Comparison of ENCODE assay signal across 23 mouse cellular contexts in the genomic region with DNA sequence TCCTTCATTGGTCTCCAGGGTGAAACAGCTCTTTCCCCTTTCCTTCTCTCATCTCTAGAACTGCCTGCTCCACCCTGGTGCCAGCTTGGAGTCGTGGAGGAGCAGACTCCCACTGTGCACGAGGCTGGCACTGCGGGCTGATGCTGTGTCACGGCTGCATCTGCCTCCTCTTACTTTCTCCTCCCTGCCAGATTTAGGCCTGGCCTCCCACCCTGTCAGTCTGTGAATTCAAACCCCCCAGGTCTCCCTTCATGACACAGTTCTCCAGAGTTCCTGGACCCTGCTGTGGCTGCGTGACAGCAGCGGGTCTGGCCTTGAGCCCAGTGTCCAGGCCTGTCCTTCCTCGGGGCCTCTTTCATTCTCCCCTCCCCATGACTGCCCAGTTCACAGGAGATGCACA. TPM values are rescaled to one million over a fixed set of nuclear protein-coding genes. Genes with fewer than 3 reads are reported as not detected.
DNase-seq lines count a peak whose midpoint lies in the region; ATAC-seq lines count a peak whose summit lies in the region.
"Had no signal": no experiment of that assay in that cellular context is flagged by ENCODE, and none has a peak within 500 bp of the region (broad histone marks: within the 10 kb centered on the region; RNA-seq: fewer than 3 reads in every experiment).

No protein-coding gene starts in this region.

- H3K27ac ChIP-seq in limb, embryonic 15.5 days = no peak overlapping the region
- no peak overlapping the region for H3K27ac ChIP-seq in limb, embryonic 10.5 days
- H3K27ac ChIP-seq in heart, embryonic 10.5 days = no peak overlapping the region
- H3K27ac ChIP-seq: forebrain, embryonic 13.5 days; limb, embryonic 13.5 days had no signal

- H3K4me2 ChIP-seq in limb, embryonic 15.5 days = no peak overlapping the region
- H3K4me2 ChIP-seq: forebrain, embryonic 13.5 days; heart, embryonic 12.5 days; limb, embryonic 13.5 days; midbrain, embryonic 11.5 days had no signal

- intact Hi-C loops in left cerebral cortex, postnatal 4 days (cut with DNase I) = no loop called here

- no peaks in the 10 kb centered on the region for H3K9me3 ChIP-seq in limb, embryonic 15.5 days
- no peaks in the 10 kb centered on the region for H3K9me3 ChIP-seq in limb, embryonic 10.5 days (replicated peaks)
- H3K9me3 ChIP-seq in heart, embryonic 10.5 days = no peaks in the 10 kb centered on the region
- H3K9me3 ChIP-seq: forebrain, embryonic 13.5 days; heart, embryonic 12.5 days; limb, embryonic 13.5 days had no signal

- H3K4me3 ChIP-seq in limb, embryonic 15.5 days = no peak overlapping the region
- no peak overlapping the region for H3K4me3 ChIP-seq in limb, embryonic 10.5 days
- no peak overlapping the region for H3K4me3 ChIP-seq in heart, embryonic 10.5 days
- H3K4me3 ChIP-seq: forebrain, embryonic 13.5 days; heart, embryonic 12.5 days; limb, embryonic 13.5 days; myocyte had no signal

- 94% methylated on average over 7 of the region's 7 CpGs for WGBS in limb, embryonic 15.5 days
- 94% methylated on average over 7 of the region's 7 CpGs for WGBS in limb, embryonic 10.5 days
- 90% methylated on average over 7 of the region's 7 CpGs for WGBS in heart, embryonic 10.5 days

- ATAC-seq in limb, embryonic 15.5 days (ENCODE audit: insufficient number of reproducible peaks, low FRiP score, low TSS enrichment, low read depth) = peak; percentile 24; the same call in 1 of the 2 replicates
- ATAC-seq: forebrain, embryonic 13.5 days; intestine, embryonic 16.5 days; Patski had no signal

- no peaks in the 10 kb centered on the region for H3K4me1 ChIP-seq in limb, embryonic 15.5 days
- H3K4me1 ChIP-seq in limb, embryonic 10.5 days = no peaks in the 10 kb centered on the region
- H3K4me1 ChIP-seq in heart, embryonic 10.5 days = peaks cover 13% of the 10 kb centered on the region
- H3K4me1 ChIP-seq: forebrain, embryonic 13.5 days; limb, embryonic 13.5 days had no signal

- H3K36me3 ChIP-seq in limb, embryonic 15.5 days = peaks cover 96% of the 10 kb centered on the region
- H3K36me3 ChIP-seq in limb, embryonic 10.5 days = peaks cover 96% of the 10 kb centered on the region
- peaks cover 87% of the 10 kb centered on the region for H3K36me3 ChIP-seq in heart, embryonic 10.5 days

- H3K27me3 ChIP-seq in limb, embryonic 15.5 days = no peaks in the 10 kb centered on the region
- H3K27me3 ChIP-seq in limb, embryonic 10.5 days (ENCODE audit: low read depth, poor library complexity, severe bottlenecking) = no peaks in the 10 kb centered on the region
- H3K27me3 ChIP-seq in heart, embryonic 10.5 days (ENCODE audit: insufficient read depth, poor library complexity, severe bottlenecking) = no peaks in the 10 kb centered on the region
- H3K27me3 ChIP-seq: forebrain, embryonic 13.5 days; heart, embryonic 12.5 days; limb, embryonic 13.5 days; Patski had no signal

- peak; percentile 49 to 71 for DNase-seq in frontal cortex, adult 2 months (ENCODE audit: extremely low spot score in 1 of 2, low spot score in 1 of 2)
- no peak for DNase-seq in frontal cortex, postnatal 25 days (ENCODE audit: low spot score in 2 of 2)
- no peak for DNase-seq in limb, embryonic 10.5 days (ENCODE audit: low spot score)
- DNase-seq in cerebellum, adult 8-10 months = peak; percentile 57
- peak; percentile 62 for DNase-seq in left cerebral cortex, postnatal 4 days
- DNase-seq in ovary, adult 18-20 months (ENCODE audit: low spot score) = no peak
- no peak for DNase-seq in heart, embryonic 10.5 days (ENCODE audit: low spot score)
- DNase-seq: B cell, adult 2 months; embryo, embryonic 11 days; heart, postnatal 4 days; kidney, postnatal 14 days; lung, adult 18-20 months; lung, postnatal 4 days; right cerebral cortex, postnatal 4 days had no signal

- no peak overlapping the region for H3K9ac ChIP-seq in limb, embryonic 15.5 days
- H3K9ac ChIP-seq: forebrain, embryonic 13.5 days; heart, embryonic 12.5 days; limb, embryonic 13.5 days had no signal

RNA-seq across cellular contexts. Expression of gene Cog2, which starts 10.0 kb away (rescaled TPM):
- 26.0 and 28.9 TPM in 2 replicates for polyA plus RNA-seq in frontal cortex, adult 2 months (2012; rRNA removed)
- 38.8 and 41.0 TPM in 2 replicates for polyA plus RNA-seq in limb, embryonic 15.5 days (2015; fragmentation: Nextera tagmentation; extraction: Ambion mirVana)
- 37.9 and 43.5 TPM in 2 replicates for polyA plus RNA-seq in limb, embryonic 10.5 days (2016; fragmentation: Nextera tagmentation; extraction: Ambion mirVana)
- 10 to 100 TPM; 37.2 to 38.6 TPM for total RNA-seq in left cerebral cortex, postnatal 4 days (2021)
- polyA plus RNA-seq in heart, embryonic 10.5 days (2016; fragmentation: Nextera tagmentation; extraction: Ambion mirVana) = 28.4 and 30.4 TPM in 2 replicates

RNA-seq across cellular contexts. Expression of gene Agt, which starts 39.0 kb away (rescaled TPM):
- polyA plus RNA-seq in frontal cortex, adult 2 months (2012; rRNA removed) = 18.1 and 20.1 TPM in 2 replicates
- polyA plus RNA-seq in limb, embryonic 15.5 days (2015; fragmentation: Nextera tagmentation; extraction: Ambion mirVana) = 1.7 and 2.8 TPM in 2 replicates
- polyA plus RNA-seq in limb, embryonic 10.5 days (2016; fragmentation: Nextera tagmentation; extraction: Ambion mirVana) = not detected in 2 replicates
- total RNA-seq in left cerebral cortex, postnatal 4 days (2021) = 1 to 10 TPM; 3.0 to 9.0 TPM
- 0.26 and 0.84 TPM in 2 replicates for polyA plus RNA-seq in heart, embryonic 10.5 days (2016; fragmentation: Nextera tagmentation; extraction: Ambion mirVana)
- polyA plus RNA-seq: forebrain, embryonic 13.5 days; midbrain, embryonic 11.5 days had no signal

RNA-seq across cellular contexts. Expression of gene Capn9, which starts 45.4 kb away (rescaled TPM):
- 0.06 and 0.11 TPM in 2 replicates for polyA plus RNA-seq in frontal cortex, adult 2 months (2012; rRNA removed)
- polyA plus RNA-seq in limb, embryonic 15.5 days (2015; fragmentation: Nextera tagmentation; extraction: Ambion mirVana) = 0.06 and 0.12 TPM in 2 replicates
- polyA plus RNA-seq in limb, embryonic 10.5 days (2016; fragmentation: Nextera tagmentation; extraction: Ambion mirVana) = not detected in 2 replicates
- under 1 TPM in 1 of 2 experiments, not detected in 1; 0.32 TPM for total RNA-seq in left cerebral cortex, postnatal 4 days (2021)
- not detected in 2 replicates for polyA plus RNA-seq in heart, embryonic 10.5 days (2016; fragmentation: Nextera tagmentation; extraction: Ambion mirVana)
- total RNA-seq: gastrocnemius, postnatal 10 days had no signal
- polyA plus RNA-seq: limb, embryonic 13.5 days; midbrain, embryonic 11.5 days; Patski had no signal

Comparison
In these comparisons a context has a peak if more than half of its experiments do, and no peak if none do; other contexts are left out.
1. DNase-seq: peak in frontal cortex, adult 2 months (2 of 2), cerebellum, adult 8-10 months (single experiment) and left cerebral cortex, postnatal 4 days (single experiment); none in frontal cortex, postnatal 25 days (0 of 2), limb, embryonic 10.5 days (single experiment), ovary, adult 18-20 months (single experiment) and heart, embryonic 10.5 days (single experiment).